In the genomic region with DNA sequence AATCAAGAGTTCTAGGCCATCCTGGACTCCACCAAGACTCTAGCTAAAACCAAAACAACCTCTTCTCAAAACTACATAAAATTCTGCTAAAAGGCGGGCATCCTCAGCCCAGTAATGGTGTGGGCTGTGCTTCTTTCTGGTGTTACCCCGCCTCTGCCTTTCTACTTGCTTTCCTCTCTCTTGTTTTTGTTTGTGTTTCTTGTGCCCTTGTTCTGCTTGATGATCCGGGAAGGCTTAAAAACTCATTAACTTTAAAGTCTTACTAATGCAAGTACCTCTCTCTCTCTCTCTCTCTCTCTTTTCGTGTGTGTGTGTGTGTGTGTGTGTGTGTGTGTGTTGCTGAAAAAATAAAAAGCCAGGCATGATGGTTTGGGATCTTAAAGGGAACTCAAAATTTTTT, we compare ENCODE assay signal across 19 mouse cellular contexts.
"Had no signal": no experiment of that assay in that cellular context is flagged by ENCODE, and none has a peak within 500 bp of the region (broad histone marks: within the 10 kb centered on the region; RNA-seq: fewer than 3 reads in every experiment).

No protein-coding gene starts in this region.

- ATAC-seq: midbrain, embryonic 16.5 days had no signal

- H3K9me3 ChIP-seq: lung, embryonic 15.5 days; midbrain, embryonic 10.5 days; midbrain, embryonic 12.5 days; neural tube, embryonic 13.5 days; neural tube, embryonic 15.5 days had no signal

- H3K27ac ChIP-seq: lung, embryonic 15.5 days; midbrain, embryonic 10.5 days; midbrain, embryonic 12.5 days; neural tube, embryonic 13.5 days; neural tube, embryonic 15.5 days had no signal

- H3K4me1 ChIP-seq: lung, embryonic 15.5 days; midbrain, embryonic 12.5 days; neural tube, embryonic 13.5 days; neural tube, embryonic 15.5 days had no signal

- DNase-seq: lung, adult 2 months; lung, postnatal 14 days; lung, postnatal 4 days; midbrain, embryonic 14.5 days; retina, postnatal 1 day; right cerebral cortex, adult 18-20 months; right cerebral cortex, postnatal 25 days; right cerebral cortex, postnatal 4 days; spleen, adult 18-20 months; thymus, adult 2 months; thymus, postnatal 25 days; thymus, postnatal 4 days had no signal

- H3K27me3 ChIP-seq: lung, embryonic 15.5 days; midbrain, embryonic 12.5 days; neural tube, embryonic 13.5 days; neural tube, embryonic 15.5 days had no signal

- H3K9ac ChIP-seq: lung, embryonic 15.5 days; midbrain, embryonic 12.5 days; neural tube, embryonic 13.5 days; neural tube, embryonic 15.5 days had no signal

- H3K36me3 ChIP-seq: lung, embryonic 15.5 days; midbrain, embryonic 10.5 days; midbrain, embryonic 12.5 days; neural tube, embryonic 13.5 days; neural tube, embryonic 15.5 days had no signal

- H3K4me3 ChIP-seq: lung, embryonic 15.5 days; midbrain, embryonic 10.5 days; midbrain, embryonic 12.5 days; myocyte; neural tube, embryonic 13.5 days; neural tube, embryonic 15.5 days had no signal

- H3K4me2 ChIP-seq: lung, embryonic 15.5 days; midbrain, embryonic 12.5 days; neural tube, embryonic 13.5 days; neural tube, embryonic 15.5 days had no signal
